Comparison of ENCODE assay signal across 10 mouse cellular contexts in the genomic region with DNA sequence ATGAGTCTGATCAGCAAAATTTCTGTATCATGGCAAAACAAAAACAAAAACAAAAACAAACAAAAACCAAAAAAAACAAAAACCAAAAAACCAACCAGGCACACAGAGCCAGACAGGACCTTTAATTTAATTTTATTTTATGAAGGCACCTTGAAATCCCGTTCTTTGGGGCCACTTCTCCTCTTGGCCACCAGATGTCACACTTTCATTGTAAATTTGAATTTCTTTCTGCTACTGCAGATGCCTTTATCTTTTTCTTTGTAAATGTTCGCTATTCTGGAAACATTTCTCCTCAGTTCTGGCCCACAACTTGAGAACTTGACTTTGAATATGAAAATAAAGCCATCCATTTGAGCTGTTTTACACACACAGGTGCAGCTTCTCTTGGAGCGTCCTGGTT.
DNase-seq lines count a peak whose midpoint lies in the region; ATAC-seq and TF ChIP-seq lines count a peak whose summit lies in the region.
"Had no signal": no experiment of that assay in that cellular context is flagged by ENCODE, and none has a peak within 500 bp of the region (broad histone marks: within the 10 kb centered on the region; RNA-seq: fewer than 3 reads in every experiment).

No protein-coding gene starts in this region.

- H3K27me3 ChIP-seq in midbrain, embryonic 11.5 days (ENCODE audit: control insufficient read depth, insufficient read depth, low read length), result 0 out of 2 replicates have a peak, but pooled peaks cover 2% of the 10 kb centered on the region
- H3K27me3 ChIP-seq in midbrain, embryonic 16.5 days (ENCODE audit: control insufficient read depth, insufficient read depth, low read depth, low read length), result no peaks in the 10 kb centered on the region
- no peaks in the 10 kb centered on the region; the same call in 1 of the 2 replicates for H3K27me3 ChIP-seq in lung, embryonic 14.5 days (ENCODE audit: insufficient read depth, low read length)
- H3K27me3 ChIP-seq: heart, embryonic 15.5 days had no signal

- no peaks in the 10 kb centered on the region for H3K4me1 ChIP-seq in midbrain, embryonic 11.5 days (ENCODE audit: control insufficient read depth, insufficient read depth, low read length)
- H3K4me1 ChIP-seq in midbrain, embryonic 16.5 days (ENCODE audit: control insufficient read depth, insufficient read depth, low read length), result no peaks in the 10 kb centered on the region
- no peaks in the 10 kb centered on the region for H3K4me1 ChIP-seq in lung, embryonic 14.5 days (ENCODE audit: insufficient read depth)

- H3K9me3 ChIP-seq in midbrain, embryonic 11.5 days (ENCODE audit: control insufficient read depth, low read length), result no peaks in the 10 kb centered on the region
- no peaks in the 10 kb centered on the region for H3K9me3 ChIP-seq in midbrain, embryonic 16.5 days (replicated peaks; ENCODE audit: control insufficient read depth, low read length, poor library complexity, severe bottlenecking)
- H3K9me3 ChIP-seq in lung, embryonic 14.5 days (ENCODE audit: low read depth, low read length), result no peaks in the 10 kb centered on the region
- H3K9me3 ChIP-seq: heart, embryonic 15.5 days had no signal

- ATAC-seq in midbrain, embryonic 11.5 days (ENCODE audit: low FRiP score), result no peak
- no peak for ATAC-seq in midbrain, embryonic 16.5 days
- no peak for ATAC-seq in lung, embryonic 14.5 days (ENCODE audit: insufficient read depth)
- no peak for ATAC-seq in megakaryocyte, adult 5-6 weeks (ENCODE audit: poor library complexity, severe bottlenecking)

- no peak overlapping the region for H3K27ac ChIP-seq in midbrain, embryonic 11.5 days (ENCODE audit: low read depth, low read length)
- no peak overlapping the region for H3K27ac ChIP-seq in midbrain, embryonic 16.5 days (ENCODE audit: low read length)
- H3K27ac ChIP-seq in lung, embryonic 14.5 days (ENCODE audit: low read depth), result no peak overlapping the region
- H3K27ac ChIP-seq: heart, embryonic 15.5 days; macrophage had no signal

- H3K36me3 ChIP-seq in midbrain, embryonic 11.5 days (ENCODE audit: control insufficient read depth, insufficient read depth, low read length), result no peaks in the 10 kb centered on the region
- no peaks in the 10 kb centered on the region for H3K36me3 ChIP-seq in midbrain, embryonic 16.5 days (ENCODE audit: control insufficient read depth, insufficient read depth, low read length)
- no peaks in the 10 kb centered on the region for H3K36me3 ChIP-seq in lung, embryonic 14.5 days (ENCODE audit: insufficient read depth)
- H3K36me3 ChIP-seq: heart, embryonic 15.5 days had no signal

- peak; percentile 75 for TF ChIP-seq CTCF in lung, embryonic 14.5 days (IDR thresholded peaks at IDR 0.05; ENCODE audit: low read depth)

- H3K4me2 ChIP-seq in midbrain, embryonic 11.5 days, result no peak overlapping the region
- no peak overlapping the region for H3K4me2 ChIP-seq in midbrain, embryonic 16.5 days (ENCODE audit: low read length)
- H3K4me2 ChIP-seq in lung, embryonic 14.5 days, result no peak overlapping the region
- H3K4me2 ChIP-seq: heart, embryonic 15.5 days had no signal

- DNase-seq in cerebellum, postnatal 25 days, result peak; percentile 10 to 29
- no peak for DNase-seq in cerebellum, adult 8-10 months
- peak; percentile 93 for DNase-seq in midbrain, embryonic 11.5 days (ENCODE audit: low spot score, missing footprints)
- DNase-seq in embryo, embryonic 10.5 days (ENCODE audit: low spot score), result peak; percentile 80
- DNase-seq in lung, embryonic 14.5 days, result peak; percentile 87
- DNase-seq in thymus, postnatal 4 days, result no peak

- H3K4me3 ChIP-seq in midbrain, embryonic 11.5 days (ENCODE audit: low read depth, low read length), result no peak overlapping the region
- no peak overlapping the region for H3K4me3 ChIP-seq in midbrain, embryonic 16.5 days (ENCODE audit: low read depth, low read length)
- H3K4me3 ChIP-seq in lung, embryonic 14.5 days (ENCODE audit: low read depth, low read length), result no peak overlapping the region
- H3K4me3 ChIP-seq: heart, embryonic 15.5 days had no signal

- H3K9ac ChIP-seq in midbrain, embryonic 11.5 days (ENCODE audit: low read length), result no peak overlapping the region
- no peak overlapping the region for H3K9ac ChIP-seq in midbrain, embryonic 16.5 days (ENCODE audit: low read depth, low read length)
- no peak overlapping the region for H3K9ac ChIP-seq in lung, embryonic 14.5 days
- H3K9ac ChIP-seq: heart, embryonic 15.5 days had no signal

- 33% methylated on average over 3 of the region's 3 CpGs for WGBS in midbrain, embryonic 11.5 days
- WGBS in midbrain, embryonic 16.5 days, result 20% methylated on average over 3 of the region's 3 CpGs
- 20% methylated on average over 3 of the region's 3 CpGs for WGBS in lung, embryonic 14.5 days

Comparison
In these comparisons a context has a peak if more than half of its experiments do, and no peak if none do; other contexts are left out.
1. DNase-seq: peak in cerebellum, postnatal 25 days (2 of 2), midbrain, embryonic 11.5 days (single experiment), embryo, embryonic 10.5 days (single experiment) and lung, embryonic 14.5 days (single experiment); none in cerebellum, adult 8-10 months (single experiment) and thymus, postnatal 4 days (single experiment).